Mouse (Mus musculus) spleen, adult 2 months (tissue): ENCODE measurements at regions not wholly inside any gene's neighbourhood (a gene's known extent, or its start where the extent isn't known, plus 50 kb on each side); places are given as distances from the start of the nearest gene placed in this dataset.

ENCODE experiments used
- CTCF ChIP-seq: fragments of 200-500 bp; IDR thresholded peaks from 2 replicates; pipeline ENCODE4 v1.5.1; 2011; ENCODE audit warnings: mild to moderate bottlenecking, inconsistent platforms; ENCODE audit not compliant: insufficient read depth, insufficient read length, insufficient replicate concordance; ENCODE audit errors: extremely low read depth
- POLR2A ChIP-seq: fragments of 200-500 bp; IDR thresholded peaks from 2 replicates; pipeline ENCODE4 v1.6.1; 2011; ENCODE audit warnings: low read depth, low read length, inconsistent platforms

GRCm38 (mm10) chr16:85699329-85699728 is 103.6 kb downstream of the Adamts1 start:
- TF ChIP-seq CTCF (no peak), POLR2A (no peak)
